Mouse (Mus musculus): ENCODE measurements around the gene Sgsh.
A peak's percentile ranks its signal among the peaks of the same experiment; 100 is the strongest.

Gene Sgsh

DNA sequence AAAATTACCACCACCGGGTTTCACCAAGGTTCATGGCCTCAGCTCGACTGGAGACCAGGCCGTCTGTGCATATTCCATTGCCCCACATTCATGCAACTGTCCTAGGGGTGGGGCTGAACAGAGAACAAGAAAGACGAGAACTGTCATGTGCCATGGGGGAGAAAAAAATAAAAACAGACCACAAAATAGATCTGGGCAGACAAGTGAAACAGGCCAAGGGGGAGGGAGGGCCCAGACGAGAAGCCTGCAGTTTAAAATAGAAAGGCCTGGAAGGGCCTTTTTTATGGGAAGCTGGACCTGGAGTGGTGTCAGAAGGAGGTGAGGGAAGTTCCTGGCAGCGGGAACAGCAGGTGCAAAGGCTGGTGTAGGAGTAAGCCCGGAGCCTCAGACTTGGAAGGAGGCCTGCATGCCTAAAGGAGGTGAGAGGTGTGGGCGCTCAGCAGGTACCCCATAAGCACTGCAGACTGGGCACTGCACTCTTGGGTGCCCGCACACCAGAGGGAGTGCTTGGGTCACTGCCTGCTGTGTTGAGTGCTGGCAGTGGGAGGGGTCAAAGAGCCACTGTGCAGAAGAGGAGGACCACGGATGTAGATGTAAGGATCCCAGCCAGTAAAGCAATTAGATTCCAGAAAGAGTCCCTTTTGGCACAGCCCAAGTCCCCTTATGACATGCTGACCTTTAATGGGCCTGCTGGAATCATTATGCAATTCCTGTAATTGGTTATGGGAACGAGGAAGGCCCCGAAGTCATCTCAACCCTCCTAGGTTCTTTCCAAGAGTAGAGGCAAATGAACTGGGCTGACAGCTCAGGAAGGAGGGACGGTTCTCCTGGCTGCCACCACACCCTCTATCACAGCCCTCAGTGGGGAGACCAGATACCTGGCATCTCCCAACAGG lies 48.3 kb downstream of the Sgsh start:
- DNase-seq = no peak

DNA sequence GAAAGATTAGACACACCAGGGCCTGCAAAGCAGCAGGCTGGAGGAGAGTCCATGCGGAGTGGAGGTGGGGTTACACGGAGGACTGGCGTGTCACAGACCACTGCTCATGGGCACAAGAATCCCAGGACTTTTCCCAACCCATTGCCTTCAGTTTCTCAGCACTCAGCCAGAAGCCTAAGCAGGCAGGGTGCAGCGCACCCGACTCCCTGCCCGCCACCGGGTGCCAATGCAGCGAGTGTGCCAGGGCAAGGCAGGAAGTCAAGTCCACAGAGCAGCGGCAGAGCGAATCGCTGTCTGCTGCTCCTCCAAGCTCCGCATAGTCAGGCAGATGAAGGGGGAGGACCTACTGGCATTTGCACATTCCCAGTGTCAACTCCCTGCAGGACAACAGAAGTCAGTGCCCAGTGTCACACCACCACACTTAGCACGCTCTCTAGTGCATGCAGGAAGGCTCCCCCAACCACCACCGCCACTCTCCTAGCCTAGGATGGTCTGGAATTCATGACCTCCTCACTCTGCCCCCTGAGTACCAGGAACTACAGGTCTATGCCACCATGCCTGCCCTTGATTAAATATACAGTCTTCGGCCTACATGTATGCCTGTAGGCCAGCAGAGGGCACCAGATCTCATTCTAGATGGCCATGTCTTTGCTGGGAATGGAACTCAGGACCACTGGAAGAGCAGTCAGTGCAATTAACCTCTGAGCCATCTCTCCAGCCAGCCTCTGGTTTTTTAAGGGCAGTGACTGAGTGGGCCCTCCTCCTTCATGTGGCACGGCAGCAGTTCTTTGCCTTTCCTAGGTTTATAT lies 50.2 kb downstream of the Sgsh start:
- peak; percentile 78 for DNase-seq

DNA sequence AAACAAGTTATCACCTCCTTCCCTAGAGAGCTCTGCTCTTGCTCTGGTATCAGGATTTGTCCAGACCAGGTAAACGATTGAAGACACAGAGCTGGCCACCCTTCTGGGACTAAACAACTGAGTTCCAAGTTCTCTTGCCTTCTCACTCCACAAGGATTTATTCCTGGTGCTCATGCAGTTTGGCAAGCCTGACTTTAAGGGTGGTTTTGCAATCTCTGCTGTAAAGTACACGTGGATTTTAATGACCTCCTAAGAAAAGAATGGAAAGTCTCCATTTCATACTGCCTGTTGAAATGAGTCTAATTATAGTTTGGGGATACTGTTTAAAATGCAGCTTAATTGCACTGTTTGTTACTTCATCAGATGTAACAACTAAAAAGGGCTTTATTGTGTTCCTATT lies 54.4 kb downstream of the Sgsh start:
- no peak for DNase-seq

GRCm38 (mm10) chr11:119300246-119300935 lies 54.9 kb downstream of the Sgsh start:
- no peak for DNase-seq

GRCm38 (mm10) chr11:119299391-119300245 lies 55.7 kb downstream of the Sgsh start, which contains the start of gene Eif4a3:
TSS of gene Eif4a3 (minus strand) at chr11:119300089.
- peak; percentile 99 for DNase-seq

GRCm38 (mm10) chr11:119298917-119299316 lies 56.4 kb downstream of the Sgsh start:
- no peak for DNase-seq

DNA sequence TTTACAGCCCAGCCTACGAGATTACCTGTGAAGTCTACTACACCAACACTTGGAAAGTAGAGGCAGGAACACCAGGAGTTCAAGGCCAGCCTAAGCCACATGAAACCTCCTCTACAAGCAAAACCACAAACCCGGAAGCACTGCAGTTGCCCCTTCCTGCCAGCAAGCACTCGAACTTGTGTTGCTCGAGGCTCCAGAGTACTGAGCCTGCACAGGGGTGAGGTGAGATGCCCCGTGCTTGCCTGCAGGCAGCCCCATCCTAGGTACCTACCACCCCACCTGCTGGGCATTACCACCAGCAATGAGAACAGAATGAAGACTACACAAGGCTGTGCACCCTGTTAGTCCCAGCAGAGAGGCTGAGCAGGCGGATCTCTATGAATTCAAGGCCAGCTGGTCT lies 57.3 kb downstream of the Sgsh start:
- DNase-seq = no peak
